Mouse (Mus musculus): Measurements from ENCODE around the gene Hspb9.

The Hspb9 gene

GRCm38 (mm10) chr11:100713735-100714533 is at the start of gene Hspb9:
Hspb9 (plus strand) TSS chr11:100713850.
- in situ Hi-C loops (cut with MboI; ENCODE audit: low sequenced_read_pairs), result no loop called here

DNA sequence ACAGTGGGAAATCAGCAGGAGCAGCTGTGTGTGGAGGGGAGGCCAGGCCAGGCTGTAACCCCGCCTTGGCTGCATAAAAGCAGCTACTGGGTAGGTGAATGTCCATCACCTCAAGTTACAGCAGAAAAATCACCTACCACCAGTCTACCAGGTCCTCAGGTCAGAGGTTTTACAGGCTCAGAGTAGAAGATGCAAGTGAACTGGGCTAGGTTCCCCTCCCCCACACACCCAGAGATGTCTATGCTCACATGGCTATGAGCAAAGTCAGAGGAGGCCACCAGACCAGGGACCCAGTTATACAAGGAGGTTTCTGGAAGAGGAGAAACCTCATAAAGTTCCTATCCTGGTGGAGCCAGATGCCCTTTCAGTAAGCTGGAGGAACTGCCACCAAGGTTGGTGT is 42.6 kb upstream of the Hspb9 start:
- in situ Hi-C loops (cut with MboI; ENCODE audit: low sequenced_read_pairs), result no loop called here

DNA sequence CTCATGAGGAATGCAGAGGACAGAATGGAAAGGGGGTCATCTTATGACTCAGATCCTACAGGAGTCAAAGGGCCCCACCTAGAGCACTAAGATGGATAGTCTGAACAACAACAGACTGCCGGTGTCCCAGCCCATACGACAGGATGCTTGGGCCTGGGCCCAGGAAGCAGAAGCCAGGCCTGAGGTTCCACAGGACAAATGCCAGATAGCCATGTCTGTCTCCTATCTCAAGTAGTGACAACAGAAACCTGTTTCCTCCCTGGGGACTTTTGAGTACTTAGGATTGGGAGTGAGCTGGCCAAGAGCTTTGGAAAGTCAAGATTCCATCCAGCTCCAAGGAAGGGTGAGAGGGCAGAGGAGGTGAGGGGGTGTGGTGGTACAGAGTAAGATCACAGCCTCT is 41.7 kb upstream of the Hspb9 start:
- in situ Hi-C loops (cut with MboI; ENCODE audit: low sequenced_read_pairs), result no loop called here

DNA sequence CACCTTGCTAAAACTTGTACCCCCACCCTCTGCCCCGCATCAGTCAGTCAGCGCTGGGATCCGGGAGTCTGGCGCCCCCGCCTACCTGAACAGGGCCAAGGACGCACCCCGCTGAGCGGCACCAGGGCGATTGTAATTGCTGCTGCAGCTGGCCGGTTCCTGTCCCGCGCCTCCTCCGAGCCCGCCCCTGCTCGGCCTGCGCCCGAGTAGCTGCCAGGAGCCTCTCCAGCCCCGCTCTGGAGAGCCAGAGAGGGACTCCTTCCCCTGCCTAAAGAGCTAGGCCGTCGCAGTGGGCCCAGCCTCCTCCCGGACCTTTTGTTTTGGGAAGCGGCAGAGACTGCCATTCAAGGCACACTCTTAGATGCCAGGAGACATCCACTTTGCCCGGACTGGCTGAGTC is 40.5 kb upstream of the Hspb9 start:
- in situ Hi-C loops (cut with MboI; ENCODE audit: low sequenced_read_pairs), result no loop called here

GRCm38 (mm10) chr11:100677810-100678209 is 35.8 kb upstream of the Hspb9 start:
- in situ Hi-C loops (cut with MboI; ENCODE audit: low sequenced_read_pairs), result no loop called here

- in situ Hi-C loops (cut with MboI; ENCODE audit: low sequenced_read_pairs), result no loop called here
These were observed 31.8 kb upstream of the Hspb9 start for GRCm38 (mm10) chr11:100681826-100682225.

DNA sequence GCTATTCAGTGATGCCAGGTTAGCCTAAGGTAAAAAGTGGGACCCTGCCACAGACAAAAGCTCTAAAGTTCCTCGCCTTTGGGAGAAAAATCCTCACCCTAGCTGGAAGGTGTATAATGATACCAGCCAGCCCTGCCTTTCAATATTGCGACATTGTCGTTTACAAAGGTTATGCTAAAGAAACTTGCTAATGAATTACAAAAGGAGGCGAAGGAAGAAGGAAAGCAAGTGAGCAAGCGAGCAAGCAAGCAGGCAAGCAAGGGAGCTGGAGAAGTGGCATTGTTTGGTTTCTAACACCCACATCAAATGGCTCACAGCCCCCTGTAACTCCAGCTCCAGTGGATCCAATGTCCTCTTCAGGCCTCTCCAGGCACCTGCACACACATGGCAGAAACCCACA is 31.1 kb upstream of the Hspb9 start:
- in situ Hi-C loops (cut with MboI; ENCODE audit: low sequenced_read_pairs), result no loop called here

GRCm38 (mm10) chr11:100684084-100684483 is 29.6 kb upstream of the Hspb9 start:
- in situ Hi-C loops (cut with MboI; ENCODE audit: low sequenced_read_pairs), result no loop called here

GRCm38 (mm10) chr11:100685371-100685770 is 28.3 kb upstream of the Hspb9 start:
- in situ Hi-C loops (cut with MboI; ENCODE audit: low sequenced_read_pairs), result no loop called here

- in situ Hi-C loops (cut with MboI; ENCODE audit: low sequenced_read_pairs), result no loop called here
These were observed 26.4 kb upstream of the Hspb9 start for GRCm38 (mm10) chr11:100687265-100687664.

- in situ Hi-C loops (cut with MboI; ENCODE audit: low sequenced_read_pairs), result no loop called here
These were observed 25.2 kb upstream of the Hspb9 start for GRCm38 (mm10) chr11:100688443-100688842.

GRCm38 (mm10) chr11:100690389-100690788 is 23.3 kb upstream of the Hspb9 start:
- in situ Hi-C loops (cut with MboI; ENCODE audit: low sequenced_read_pairs), result no loop called here

DNA sequence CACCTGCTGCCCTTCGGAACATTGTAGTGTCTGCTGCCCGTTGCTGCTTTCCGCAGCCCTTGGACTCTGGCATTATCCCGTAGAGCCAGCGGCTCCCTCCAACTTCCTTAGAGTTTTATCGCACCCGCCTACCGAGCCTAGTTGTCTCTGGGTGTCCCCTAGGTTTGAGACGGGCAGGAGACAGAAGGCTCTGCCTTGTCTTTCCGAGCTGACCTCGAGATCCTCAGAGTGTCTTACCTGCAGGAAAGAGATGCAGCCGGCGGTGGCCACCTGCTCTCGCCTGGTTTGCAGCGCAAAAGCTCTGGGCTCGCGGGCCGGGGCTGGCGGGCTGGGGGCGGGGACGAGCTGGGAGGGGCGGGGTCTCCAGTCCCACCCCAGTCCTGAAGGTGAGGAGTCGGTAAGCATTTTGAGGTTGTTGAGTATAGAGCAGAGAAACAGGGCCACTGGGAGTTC is 21.5 kb upstream of the Hspb9 start, which contains the start of gene Zfp385c:
TSS of gene Zfp385c (minus strand) at position 292 of the 453 bp plus-strand sequence.
- in situ Hi-C loops (cut with MboI; ENCODE audit: low sequenced_read_pairs), result no loop called here

DNA sequence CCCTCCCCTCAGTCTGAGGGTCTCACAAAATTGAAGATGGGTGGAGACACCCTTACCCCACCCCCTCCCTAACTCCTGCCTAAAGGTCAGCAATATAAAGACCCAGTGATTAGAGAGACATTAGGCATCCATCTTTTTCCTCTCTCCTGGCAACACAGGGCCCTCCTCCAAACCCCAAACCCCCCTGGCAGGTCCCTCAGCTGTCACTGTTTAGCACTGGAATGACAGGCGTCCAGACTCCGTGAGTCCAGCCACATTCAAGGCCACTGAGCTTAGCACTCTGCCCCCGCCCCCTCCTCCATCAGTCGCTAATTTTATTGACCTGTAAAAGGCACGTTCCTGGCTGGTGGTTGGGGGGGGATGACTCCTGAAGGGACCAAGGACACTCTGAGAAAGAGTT is 20.5 kb upstream of the Hspb9 start:
- in situ Hi-C loops (cut with MboI; ENCODE audit: low sequenced_read_pairs), result no loop called here

DNA sequence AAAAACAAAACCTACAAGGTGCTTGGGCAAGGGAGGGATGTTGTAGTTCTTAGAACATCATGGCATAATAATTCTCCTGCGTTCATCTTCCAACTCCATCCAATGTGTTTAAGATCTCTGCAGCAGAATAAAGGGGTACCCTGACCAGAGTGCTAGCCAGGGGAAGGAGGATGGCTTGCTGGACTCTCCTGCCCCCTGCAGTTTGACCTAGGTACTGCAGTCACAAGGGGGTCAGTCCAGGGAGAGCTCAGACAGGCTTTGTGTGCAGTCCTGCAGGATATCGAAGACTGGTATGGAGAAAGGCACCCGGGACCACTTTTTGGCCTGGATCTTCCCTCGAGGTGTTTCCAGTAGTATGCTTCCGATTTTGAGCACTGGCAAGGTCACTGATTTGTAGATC is 18.7 kb upstream of the Hspb9 start:
- in situ Hi-C loops (cut with MboI; ENCODE audit: low sequenced_read_pairs), result loop anchor here (5.0 kb wide), 2 partner anchors 63 to 123 kb away; partner anchors contain the start of gene Cnp

DNA sequence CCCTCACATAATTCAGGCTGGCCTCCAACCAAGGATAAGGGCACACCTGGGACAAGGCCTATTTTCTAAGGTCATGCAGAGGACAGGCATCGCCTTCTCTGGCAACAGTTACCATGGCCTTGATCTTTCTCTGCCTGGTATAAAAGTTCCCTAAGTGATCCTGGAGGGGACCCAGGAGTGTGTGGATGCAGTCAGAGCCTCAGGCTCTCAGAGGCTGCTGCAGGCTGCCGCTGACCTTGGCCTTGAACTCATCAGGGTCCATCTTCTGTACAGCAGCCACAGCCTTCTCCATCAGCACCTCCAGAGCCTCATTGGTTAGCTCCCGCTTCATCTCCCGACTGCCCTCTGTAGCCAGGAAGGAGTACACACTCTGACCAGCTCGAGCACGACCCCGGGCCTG is 15.7 kb upstream of the Hspb9 start:
- in situ Hi-C loops (cut with MboI; ENCODE audit: low sequenced_read_pairs), result loop anchor here (5.0 kb wide), 2 partner anchors 66 to 126 kb away; partner anchors contain the start of gene Cnp

DNA sequence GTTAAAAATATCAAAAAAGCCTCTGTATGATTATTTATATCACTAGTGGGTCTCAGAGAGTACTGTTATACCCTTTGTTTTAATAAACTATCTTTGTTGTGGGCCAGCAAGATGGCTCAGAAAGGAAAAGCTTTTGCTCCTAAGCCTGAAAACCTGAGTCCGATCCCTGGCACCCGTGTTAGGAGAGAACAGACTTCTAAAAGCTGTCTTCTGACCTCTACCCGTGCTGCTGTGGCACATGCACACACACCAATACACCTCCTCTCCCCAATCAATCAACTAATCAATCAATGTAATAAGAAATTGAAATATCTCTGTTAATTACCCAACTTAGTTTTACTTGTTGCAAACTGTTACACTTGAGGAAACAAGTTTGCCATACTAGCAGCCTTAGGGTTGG is 12.9 kb upstream of the Hspb9 start:
- in situ Hi-C loops (cut with MboI; ENCODE audit: low sequenced_read_pairs), result loop anchor here (10.0 kb wide), 1 partner anchor 206 kb away; no protein-coding TSS in a partner anchor

GRCm38 (mm10) chr11:100701301-100701700 is 12.3 kb upstream of the Hspb9 start:
- in situ Hi-C loops (cut with MboI; ENCODE audit: low sequenced_read_pairs), result loop anchor here (10.0 kb wide), 1 partner anchor 206 kb away; no protein-coding TSS in a partner anchor

- in situ Hi-C loops (cut with MboI; ENCODE audit: low sequenced_read_pairs), result loop anchor here (10.0 kb wide), 1 partner anchor 207 kb away; no protein-coding TSS in a partner anchor
These were observed 11.4 kb upstream of the Hspb9 start for GRCm38 (mm10) chr11:100702081-100702851.

DNA sequence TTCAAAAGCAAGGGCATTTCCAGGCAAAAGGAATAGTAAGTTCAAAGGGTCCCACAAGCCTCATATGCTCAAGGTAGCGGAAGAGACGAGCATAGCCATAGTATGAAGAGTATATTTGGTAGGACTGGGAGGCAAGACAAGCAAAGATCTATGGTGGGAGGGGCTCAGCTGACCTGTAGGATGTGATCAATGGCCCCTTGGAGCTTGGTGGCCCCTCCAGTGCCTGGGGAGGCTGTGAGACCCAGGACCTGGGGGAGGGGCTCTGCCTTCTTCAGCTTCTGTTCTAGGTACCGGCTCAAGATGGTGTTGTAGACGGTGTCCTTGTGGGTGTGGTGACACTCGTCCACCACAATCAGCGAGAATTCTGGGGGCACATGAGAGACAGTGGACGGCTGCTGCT is 10.7 kb upstream of the Hspb9 start:
- in situ Hi-C loops (cut with MboI; ENCODE audit: low sequenced_read_pairs), result loop anchor here (10.0 kb wide), 1 partner anchor 208 kb away; no protein-coding TSS in a partner anchor

DNA sequence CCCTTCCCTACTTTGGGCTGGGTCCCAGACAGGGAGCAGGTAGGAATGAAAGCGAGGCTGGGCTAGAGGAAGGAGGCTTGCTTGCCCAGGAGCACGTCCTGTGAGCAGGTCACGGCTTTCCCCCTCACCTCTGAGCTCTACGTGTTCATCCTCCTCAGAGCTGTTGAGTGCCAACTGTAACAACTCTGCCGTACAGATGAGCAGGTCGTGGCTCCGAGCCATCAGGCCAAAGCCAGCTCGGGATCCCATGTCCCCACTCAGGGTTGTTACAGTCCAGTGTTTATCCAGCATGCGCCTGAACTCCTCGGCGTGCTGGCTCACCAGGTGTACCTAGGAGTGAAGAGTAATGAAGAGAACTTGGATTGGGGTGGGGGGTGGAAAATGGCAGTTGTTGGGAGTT is 10.3 kb upstream of the Hspb9 start:
- in situ Hi-C loops (cut with MboI; ENCODE audit: low sequenced_read_pairs), result loop anchor here (10.0 kb wide), 1 partner anchor 209 kb away; no protein-coding TSS in a partner anchor

Data from CH12F3 (cell line).